Mouse (Mus musculus) embryonic fibroblast, embryonic 13.5 days (primary cell): ENCODE measurements around the gene Slc16a8.

Experiments used
- CTCF ChIP-seq: IDR thresholded peaks from 2 replicates; pipeline ENCODE4 v1.5.1; 2011; ENCODE audit warnings: mild to moderate bottlenecking, control low read depth, low read length, moderate library complexity, borderline replicate concordance; ENCODE audit not compliant: insufficient read depth
- POLR2A ChIP-seq: IDR thresholded peaks from 2 replicates; pipeline ENCODE4 v1.6.1; 2011; ENCODE audit warnings: low read depth, mild to moderate bottlenecking, control low read depth, low read length, moderate library complexity

DNA sequence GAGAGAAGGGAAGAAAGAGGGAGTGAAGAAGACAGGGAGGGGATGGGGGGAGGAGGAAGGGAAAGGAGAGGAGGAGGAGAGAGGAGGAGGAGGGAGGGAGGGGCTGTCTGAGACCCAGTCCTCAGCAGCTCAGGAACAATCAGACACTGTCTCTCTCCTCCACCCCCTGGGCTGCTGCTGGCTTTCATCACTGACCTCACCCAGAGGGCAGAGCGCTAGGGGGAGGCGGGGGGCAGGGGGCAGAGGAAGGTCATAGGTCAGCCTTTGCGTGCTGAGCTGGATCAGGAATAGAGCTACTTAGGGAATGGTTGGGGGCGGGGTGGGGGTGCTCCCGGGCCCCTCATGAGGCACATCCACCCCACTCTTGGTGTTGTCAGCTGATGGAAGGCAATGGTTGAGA is 30.9 kb downstream of the Slc16a8 start:
- TF ChIP-seq CTCF (no peak), POLR2A (no peak)
